Mouse (Mus musculus) liver (tissue): ENCODE data around the gene Bahcc1.

ENCODE experiments used
- DNase-seq: peaks from one replicate; pipeline ENCODE4 v3.0.0-alpha.2; 2020; ENCODE audit warnings: mixed read lengths

Bahcc1 gene

GRCm38 (mm10) chr11:120320156-120320555 lies 87.4 kb downstream of the Bahcc1 start:
- peak; percentile 2 for DNase-seq

GRCm38 (mm10) chr11:120335431-120336021 lies 102.8 kb downstream of the Bahcc1 start:
- DNase-seq = peak; percentile 1

GRCm38 (mm10) chr11:120337447-120337846 lies 104.7 kb downstream of the Bahcc1 start:
- DNase-seq = peak; percentile 13

- peak; percentile 2 for DNase-seq
Measured at GRCm38 (mm10) chr11:120338786-120339185, 106.0 kb downstream of the Bahcc1 start.

- DNase-seq = peak; percentile 9
Measured at GRCm38 (mm10) chr11:120339978-120340513, 107.3 kb downstream of the Bahcc1 start.

GRCm38 (mm10) chr11:120341661-120342060 lies 108.9 kb downstream of the Bahcc1 start:
- DNase-seq = peak; percentile 1
